Mouse (Mus musculus) stomach, postnatal 0 days (tissue): ENCODE results near the gene Rsu1. TPM values are rescaled to one million over a fixed set of nuclear protein-coding genes. Genes with fewer than 3 reads are reported as not detected.

Experiments used
- ATAC-seq: fragments of 200-750 bp; cut with Nextera tagmentation; 2 replicates; pipeline ENCODE4 v1.8.0; 2017; ENCODE audit not compliant: low FRiP score, low TSS enrichment
- DNase-seq: peaks from one replicate; pipeline ENCODE4 v3.0.0-alpha.2; 2016; ENCODE audit warnings: low spot score
- H3K27ac ChIP-seq: fragments of 300-500 bp; sonication (generic); replicated peaks from 2 replicates; pipeline ENCODE4 v1.5.1; 2014; ENCODE audit warnings: mild to moderate bottlenecking, control low read depth
- H3K27me3 ChIP-seq: fragments of 300-500 bp; sonication (generic); 2 replicates; pipeline ENCODE4 v1.6.1; 2014; ENCODE audit warnings: low read length; ENCODE audit not compliant: control insufficient read depth, insufficient read depth
- H3K36me3 ChIP-seq: fragments of 300-500 bp; sonication (generic); 2 replicates; pipeline ENCODE4 v1.6.1; 2014; ENCODE audit warnings: low read length, mixed read lengths; ENCODE audit not compliant: control insufficient read depth, insufficient read depth
- H3K4me1 ChIP-seq: fragments of 300-500 bp; sonication (generic); replicated peaks from 2 replicates; pipeline ENCODE4 v1.6.1; 2014; ENCODE audit warnings: antibody characterized with exemption; ENCODE audit not compliant: control insufficient read depth, insufficient read depth
- H3K4me2 ChIP-seq: fragments of 300-500 bp; sonication (generic); replicated peaks from 2 replicates; pipeline ENCODE4 v1.6.1; 2014; ENCODE audit warnings: low read depth, mild to moderate bottlenecking, control low read depth, moderate library complexity
- H3K4me3 ChIP-seq: fragments of 300-500 bp; sonication (generic); 2 replicates; pipeline ENCODE4 v1.5.1; 2014; ENCODE audit warnings: low read depth, low read length, control low read depth
- H3K9ac ChIP-seq: fragments of 300-500 bp; sonication (generic); 2 replicates; pipeline ENCODE4 v1.6.1; 2014; ENCODE audit warnings: mild to moderate bottlenecking, low read length, control low read depth, mixed read lengths
- H3K9me3 ChIP-seq: fragments of 300-500 bp; sonication (generic); 2 replicates; pipeline ENCODE4 v1.6.1; 2016; ENCODE audit warnings: low read length; ENCODE audit not compliant: control insufficient read depth
- CTCF ChIP-seq: IDR thresholded peaks from 2 replicates; pipeline ENCODE4 v1.5.1; 2016; ENCODE audit warnings: antibody characterized with exemption, low read depth, mild to moderate bottlenecking, moderate library complexity
- EP300 ChIP-seq: optimal IDR thresholded peaks from 2 replicates; pipeline ENCODE3; 2016; ENCODE audit warnings: antibody characterized with exemption
- WGBS: fragments of 180-500 bp; shearing (Covaris S2); extraction: QIAGEN DNeasy Blood & Tissue Kit; methylation state at CpG from one replicate; pipeline ENCODE4 v1.1.7; 2014; 5-methylcytosine and 5-hydroxymethylcytosine counted together
- polyA plus RNA-seq: library from polyadenylated mRNA; unstranded; fragments of >200 nt; fragmentation: Nextera tagmentation; extraction: Ambion mirVana; gene quantifications from 2 replicates; pipeline ENCODE4 v1.2.1, GENCODE M21; 2015

Gene Rsu1
- polyA plus RNA-seq, 1 experiment from 2014 or later, result 125 TPM

- Histone ChIP-seq H3K27me3 (no peaks in the 10 kb centered on the region), H3K27ac (no peak overlapping the region), H3K9me3 (no peaks in the 10 kb centered on the region), H3K36me3 (peaks cover 4% of the 10 kb centered on the region; the same call in 1 of the 2 replicates), H3K4me3 (no peak overlapping the region), H3K4me2 (no peak overlapping the region), H3K4me1 (no peaks in the 10 kb centered on the region), H3K9ac (no peak overlapping the region)
- no peak for ATAC-seq
- WGBS, result 53% methylated on average over 2 of the region's 2 CpGs
- TF ChIP-seq EP300, result no peak
- TF ChIP-seq CTCF, result no peak
- no peak for DNase-seq
These were observed 51.1 kb downstream of the Rsu1 start for GRCm38 (mm10) chr2:13220141-13220540.

- DNase-seq (no peak), ATAC-seq (no peak)
- Histone ChIP-seq H3K4me1 (no peaks in the 10 kb centered on the region), H3K9me3 (no peaks in the 10 kb centered on the region), H3K4me3 (no peak overlapping the region), H3K27ac (no peak overlapping the region), H3K36me3 (peaks cover 10% of the 10 kb centered on the region; the same call in 1 of the 2 replicates), H3K4me2 (no peak overlapping the region), H3K27me3 (no peaks in the 10 kb centered on the region), H3K9ac (no peak overlapping the region)
- WGBS, result 79% methylated on average over 6 of the region's 6 CpGs
- TF ChIP-seq CTCF (no peak), EP300 (no peak)
These were observed 53.1 kb downstream of the Rsu1 start for GRCm38 (mm10) chr2:13218112-13218511.

- WGBS, result 81% methylated on average over 2 of the region's 2 CpGs
- Histone ChIP-seq H3K9ac (no peak overlapping the region), H3K27ac (no peak overlapping the region), H3K9me3 (no peaks in the 10 kb centered on the region), H3K4me2 (no peak overlapping the region), H3K4me1 (no peaks in the 10 kb centered on the region), H3K4me3 (no peak overlapping the region), H3K27me3 (no peaks in the 10 kb centered on the region), H3K36me3 (no peaks in the 10 kb centered on the region)
- TF ChIP-seq EP300, result no peak
- TF ChIP-seq CTCF, result peak; percentile 9; the same call in 1 of the 2 replicates
- DNase-seq (no peak), ATAC-seq (no peak)
These were observed 64.4 kb downstream of the Rsu1 start for GRCm38 (mm10) chr2:13206825-13207224.

- peak; percentile 73 for ATAC-seq
- TF ChIP-seq EP300 (no peak), CTCF (no peak)
- Histone ChIP-seq H3K4me2 (no peak overlapping the region), H3K9me3 (no peaks in the 10 kb centered on the region), H3K4me3 (no peak overlapping the region), H3K27me3 (no peaks in the 10 kb centered on the region), H3K4me1 (no peaks in the 10 kb centered on the region), H3K27ac (no peak overlapping the region), H3K36me3 (no peaks in the 10 kb centered on the region), H3K9ac (no peak overlapping the region)
- 57% methylated on average over 8 of the region's 8 CpGs for WGBS
- peak; percentile 21 for DNase-seq
These were observed 64.8 kb downstream of the Rsu1 start for GRCm38 (mm10) chr2:13206367-13206766.

- Histone ChIP-seq H3K9ac (no peak overlapping the region), H3K4me2 (no peak overlapping the region), H3K27ac (no peak overlapping the region), H3K36me3 (no peaks in the 10 kb centered on the region), H3K4me3 (no peak overlapping the region), H3K9me3 (no peaks in the 10 kb centered on the region), H3K4me1 (no peaks in the 10 kb centered on the region), H3K27me3 (no peaks in the 10 kb centered on the region)
- DNase-seq (no peak), ATAC-seq (no peak)
- TF ChIP-seq CTCF, result no peak
- TF ChIP-seq EP300, result no peak
- 78% methylated on average over 6 of the region's 6 CpGs for WGBS
These were observed 68.3 kb downstream of the Rsu1 start for GRCm38 (mm10) chr2:13202805-13203475.

GRCm38 (mm10) chr2:13199713-13200112 lies 71.5 kb downstream of the Rsu1 start:
- ATAC-seq, result no peak
- Histone ChIP-seq H3K4me3 (no peak overlapping the region), H3K36me3 (no peaks in the 10 kb centered on the region), H3K9me3 (no peaks in the 10 kb centered on the region), H3K27me3 (no peaks in the 10 kb centered on the region), H3K4me1 (no peaks in the 10 kb centered on the region), H3K4me2 (no peak overlapping the region), H3K9ac (no peak overlapping the region), H3K27ac (no peak overlapping the region)
- TF ChIP-seq EP300, result no peak
- no peak for TF ChIP-seq CTCF
- DNase-seq, result no peak
- 75% methylated on average over 7 of the region's 7 CpGs for WGBS
